In the genomic region with DNA sequence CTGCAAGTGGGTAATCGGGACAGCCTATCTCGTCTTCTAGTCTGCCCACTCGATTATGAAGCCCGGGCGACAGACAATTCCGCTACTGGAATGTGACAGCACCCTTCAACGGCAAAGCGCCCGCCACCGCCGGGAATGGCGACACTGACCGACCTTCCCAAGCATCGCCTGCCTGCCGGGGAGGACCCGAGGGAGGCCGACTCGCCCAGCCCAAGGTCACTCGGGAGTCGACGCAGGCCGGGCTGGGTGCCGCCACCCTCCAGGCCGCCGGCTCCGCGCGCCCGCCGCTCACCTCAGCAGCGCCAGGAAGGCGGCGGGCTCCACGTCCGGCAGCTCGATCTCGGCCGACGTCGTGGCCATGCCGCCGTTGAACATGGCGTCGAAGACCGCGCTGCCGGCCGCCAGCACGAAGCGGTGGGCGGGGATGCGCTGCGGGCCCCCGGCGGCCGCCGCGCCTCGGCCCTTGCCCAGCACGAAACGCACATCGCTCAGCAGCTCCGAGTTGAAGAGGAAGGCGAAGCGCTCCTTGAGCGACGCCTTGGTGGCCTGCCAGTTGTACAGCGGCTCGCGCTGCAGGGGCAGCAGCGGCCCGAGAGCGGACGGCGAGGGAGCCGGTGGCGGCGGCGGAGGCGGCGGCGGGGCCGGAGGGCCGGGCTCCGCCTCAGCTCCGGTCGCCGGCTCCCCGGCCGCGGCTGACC, we compare ENCODE assay signal across 8 mouse cellular contexts. TPM values are rescaled to one million over a fixed set of nuclear protein-coding genes. Genes with fewer than 3 reads are reported as not detected.
A peak's percentile ranks its signal among the peaks of the same experiment; 100 is the strongest.
DNase-seq lines count a peak whose midpoint lies in the region; ATAC-seq lines count a peak whose summit lies in the region.

No protein-coding gene starts in this region.

- under 1% methylated on average over 68 of the region's 91 CpGs for WGBS in forebrain, embryonic 16.5 days

- no peaks in the 10 kb centered on the region for H3K27me3 ChIP-seq in forebrain, embryonic 16.5 days (replicated peaks; ENCODE audit: control insufficient read depth, insufficient read depth, low read length)

- H3K4me1 ChIP-seq in forebrain, embryonic 16.5 days (replicated peaks; ENCODE audit: control insufficient read depth, insufficient read depth, low read length) = peaks cover 36% of the 10 kb centered on the region

- peak overlapping the region; percentile 95 for H3K27ac ChIP-seq in forebrain, embryonic 16.5 days (ENCODE audit: low read length)

- peak; percentile 69 for DNase-seq in Muller cell, postnatal 12 days (ENCODE audit: inconsistent ontology term)
- peak; percentile 59 for DNase-seq in cerebellum, adult 11-12 months
- peak; percentile 34 to 59 for DNase-seq in layer of hippocampus, postnatal 25 days (ENCODE audit: extremely low spot score in 1 of 2, low spot score in 1 of 2)
- peak; percentile 51 for DNase-seq in lung, postnatal 36 days
- peak; percentile 57 for DNase-seq in retina, embryonic 14.5 days (ENCODE audit: low spot score)
- DNase-seq in urinary bladder, postnatal 25 days (ENCODE audit: low spot score) = peak; percentile 41

- peak; percentile 76 for ATAC-seq in forebrain, embryonic 16.5 days
- peak; percentile 14 to 31; a peak in 2 of 4 replicates for ATAC-seq in hematopoietic stem cell, adult 5-6 weeks (replicated peaks in 1 of 2; ENCODE audit: insufficient read depth in 1 of 2, low FRiP score in 2 of 2, low TSS enrichment in 1 of 2, low read depth in 1 of 2, poor library complexity in 2 of 2, severe bottlenecking in 2 of 2)

- H3K36me3 ChIP-seq in forebrain, embryonic 16.5 days (ENCODE audit: control insufficient read depth, insufficient read depth) = no peaks in the 10 kb centered on the region

- no peaks in the 10 kb centered on the region for H3K9me3 ChIP-seq in forebrain, embryonic 16.5 days (ENCODE audit: control insufficient read depth, low read length)

- H3K9ac ChIP-seq in forebrain, embryonic 16.5 days (replicated peaks; ENCODE audit: low read depth, low read length) = peak overlapping the region; percentile 82

- H3K4me2 ChIP-seq in forebrain, embryonic 16.5 days (ENCODE audit: low read length) = peak overlapping the region; percentile 73

- peak overlapping the region; percentile 81 for H3K4me3 ChIP-seq in forebrain, embryonic 16.5 days (replicated peaks; ENCODE audit: low read length)

RNA-seq across cellular contexts. Expression of a gene that starts 0.4 kb away (rescaled TPM):
- polyA plus RNA-seq in forebrain, embryonic 16.5 days (2015; fragmentation: Nextera tagmentation; extraction: Ambion mirVana) = 99.0 and 109 TPM in 2 replicates
- 90.9 and 142 TPM in 2 replicates for total RNA-seq in hematopoietic stem cell, adult 5-6 weeks (2017)
- total RNA-seq in layer of hippocampus, postnatal 25 days (2021) = 100 to 1,000 TPM; 102 to 109 TPM

RNA-seq across cellular contexts. Expression of a gene that starts 26.8 kb away (rescaled TPM):
- polyA plus RNA-seq in forebrain, embryonic 16.5 days (2015; fragmentation: Nextera tagmentation; extraction: Ambion mirVana) = not detected in 2 replicates
- not detected in 2 replicates for total RNA-seq in hematopoietic stem cell, adult 5-6 weeks (2017)
- not detected for total RNA-seq in layer of hippocampus, postnatal 25 days (2021)

RNA-seq across cellular contexts. Expression of a gene that starts 30.0 kb away (rescaled TPM):
- 8.3 and 8.5 TPM in 2 replicates for polyA plus RNA-seq in forebrain, embryonic 16.5 days (2015; fragmentation: Nextera tagmentation; extraction: Ambion mirVana)
- 109 and 119 TPM in 2 replicates for total RNA-seq in hematopoietic stem cell, adult 5-6 weeks (2017)
- total RNA-seq in layer of hippocampus, postnatal 25 days (2021) = 10 to 100 TPM; 13.8 to 21.6 TPM

RNA-seq across cellular contexts. Expression of a gene that starts 39.6 kb away (rescaled TPM):
- 49.4 and 51.0 TPM in 2 replicates for polyA plus RNA-seq in forebrain, embryonic 16.5 days (2015; fragmentation: Nextera tagmentation; extraction: Ambion mirVana)
- 79.8 and 104 TPM in 2 replicates for total RNA-seq in hematopoietic stem cell, adult 5-6 weeks (2017)
- total RNA-seq in layer of hippocampus, postnatal 25 days (2021) = 10 to 100 TPM; 30.6 to 33.1 TPM

Comparison
In these comparisons a context has a peak if more than half of its experiments do, and no peak if none do; other contexts are left out.
1. Peak in every context shown above with its lines: DNase-seq, ATAC-seq, H3K4me3 ChIP-seq and H3K27ac ChIP-seq.